Comparison of ENCODE assay signal across 25 mouse cellular contexts in the genomic region with DNA sequence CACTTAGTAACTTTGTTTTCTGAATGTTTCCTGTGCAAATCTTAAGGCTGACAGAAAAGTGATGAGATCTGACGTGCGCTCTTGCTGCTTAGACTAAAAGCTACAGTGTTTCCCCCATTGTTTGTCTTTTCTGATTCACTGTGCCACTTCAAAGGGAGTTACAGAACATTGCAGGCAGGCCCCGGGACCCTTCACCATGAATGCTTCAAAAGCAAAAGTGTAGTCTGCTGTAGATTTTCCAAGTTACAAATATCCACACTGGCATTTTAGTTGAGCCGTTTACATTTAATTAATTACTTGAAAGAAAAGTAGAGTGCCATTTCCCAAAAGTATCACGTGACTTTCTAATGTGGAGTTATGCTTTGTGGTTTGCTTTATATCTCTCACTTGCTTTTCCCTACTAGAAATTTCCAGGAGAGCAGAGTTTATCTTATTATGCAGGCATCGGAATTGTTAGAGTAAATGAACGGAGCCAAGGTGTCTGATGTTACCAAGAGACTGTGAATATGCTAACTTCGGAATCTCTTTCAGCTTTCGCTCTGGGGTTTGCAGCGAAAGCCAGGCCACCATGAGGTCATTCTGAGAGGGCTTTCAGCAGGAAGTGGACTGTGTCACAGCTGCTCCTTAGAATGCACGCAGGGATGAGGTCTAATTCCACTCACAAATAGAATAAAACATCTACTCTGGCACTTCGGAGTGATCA. TPM values are rescaled to one million over a fixed set of nuclear protein-coding genes. Genes with fewer than 3 reads are reported as not detected.
A peak's percentile ranks its signal among the peaks of the same experiment; 100 is the strongest.
DNase-seq lines count a peak whose midpoint lies in the region; ATAC-seq and TF ChIP-seq lines count a peak whose summit lies in the region.
"Had no signal": no experiment of that assay in that cellular context is flagged by ENCODE, and none has a peak within 500 bp of the region (broad histone marks: within the 10 kb centered on the region; RNA-seq: fewer than 3 reads in every experiment).

No protein-coding gene starts in this region.

- ATAC-seq in forebrain, embryonic 15.5 days (replicated peaks), result no peak
- ATAC-seq in forebrain, embryonic 11.5 days (replicated peaks; ENCODE audit: low FRiP score), result no peak
- no peak for ATAC-seq in lung, embryonic 14.5 days (ENCODE audit: insufficient read depth)
- ATAC-seq in midbrain, embryonic 15.5 days (replicated peaks), result no peak
- ATAC-seq: CD4-positive, CD25-positive, alpha-beta regulatory T cell, adult 4 months; hindbrain, embryonic 16.5 days; intestine, postnatal 0 days; liver, postnatal 0 days had no signal

- TF ChIP-seq CTCF in lung, embryonic 14.5 days (IDR thresholded peaks at IDR 0.05; ENCODE audit: low read depth), result no peak

- 0 out of 2 replicates have a peak overlapping the region, but pooled peaks have one; percentile 10 for H3K27ac ChIP-seq in forebrain, embryonic 15.5 days (replicated peaks)
- no peak overlapping the region; the same call in 1 of the 2 replicates for H3K27ac ChIP-seq in forebrain, embryonic 11.5 days (ENCODE audit: low read depth, low read length)
- no peak overlapping the region for H3K27ac ChIP-seq in lung, embryonic 14.5 days (ENCODE audit: low read depth)
- H3K27ac ChIP-seq in midbrain, embryonic 15.5 days, result 0 out of 2 replicates have a peak overlapping the region, but pooled peaks have one; percentile 7
- H3K27ac ChIP-seq: embryonic facial prominence, embryonic 13.5 days; limb, embryonic 10.5 days; stomach, postnatal 0 days had no signal

- H3K4me3 ChIP-seq in forebrain, embryonic 15.5 days, result no peak overlapping the region
- no peak overlapping the region for H3K4me3 ChIP-seq in forebrain, embryonic 11.5 days (ENCODE audit: low read depth, low read length)
- H3K4me3 ChIP-seq in lung, embryonic 14.5 days (ENCODE audit: low read depth, low read length), result no peak overlapping the region
- H3K4me3 ChIP-seq in midbrain, embryonic 15.5 days, result no peak overlapping the region
- H3K4me3 ChIP-seq: embryonic facial prominence, embryonic 13.5 days; heart, embryonic 12.5 days; limb, embryonic 10.5 days; megakaryocyte, embryonic 14.5 days; myocyte had no signal

- H3K4me1 ChIP-seq in forebrain, embryonic 15.5 days, result peaks cover 14% of the 10 kb centered on the region
- H3K4me1 ChIP-seq in forebrain, embryonic 11.5 days (replicated peaks; ENCODE audit: control insufficient read depth, insufficient read depth, low read length), result peaks cover 3% of the 10 kb centered on the region; the same call in 1 of the 2 replicates
- H3K4me1 ChIP-seq in lung, embryonic 14.5 days (ENCODE audit: insufficient read depth), result no peaks in the 10 kb centered on the region
- H3K4me1 ChIP-seq in midbrain, embryonic 15.5 days, result peaks cover 19% of the 10 kb centered on the region

- WGBS in forebrain, embryonic 15.5 days, result 15% methylated on average over 12 of the region's 12 CpGs
- 33% methylated on average over 12 of the region's 12 CpGs for WGBS in forebrain, embryonic 11.5 days
- WGBS in lung, embryonic 14.5 days, result 18% methylated on average over 12 of the region's 12 CpGs
- WGBS in midbrain, embryonic 15.5 days, result 14% methylated on average over 12 of the region's 12 CpGs

- no peak for DNase-seq in forebrain, embryonic 11.5 days (ENCODE audit: low spot score)
- peak; percentile 52 for DNase-seq in lung, embryonic 14.5 days
- DNase-seq in lung, postnatal 14 days, result no peak
- peak; percentile 39 for DNase-seq in embryo, embryonic 10.5 days (ENCODE audit: low spot score)
- no peak for DNase-seq in heart, postnatal 25 days (ENCODE audit: low spot score)
- DNase-seq in heart, adult 8-10 months (ENCODE audit: low spot score), result no peak
- DNase-seq: adrenal gland, postnatal 25 days; cerebellum, adult 18-20 months; cerebellum, postnatal 25 days; heart, postnatal 14 days; kidney, postnatal 10 days; liver, postnatal 0 days; right cerebral cortex, postnatal 4 days had no signal

- peaks cover 28% of the 10 kb centered on the region for H3K36me3 ChIP-seq in forebrain, embryonic 15.5 days
- H3K36me3 ChIP-seq in forebrain, embryonic 11.5 days (ENCODE audit: control insufficient read depth, insufficient read depth, low read length), result no peaks in the 10 kb centered on the region
- peaks cover 3% of the 10 kb centered on the region; the same call in 1 of the 2 replicates for H3K36me3 ChIP-seq in lung, embryonic 14.5 days (ENCODE audit: insufficient read depth)
- peaks cover 16% of the 10 kb centered on the region for H3K36me3 ChIP-seq in midbrain, embryonic 15.5 days (replicated peaks)
- H3K36me3 ChIP-seq: embryonic facial prominence, embryonic 13.5 days; G1E; heart, embryonic 12.5 days; limb, embryonic 10.5 days had no signal

- H3K4me2 ChIP-seq in forebrain, embryonic 15.5 days (replicated peaks), result no peak overlapping the region
- no peak overlapping the region for H3K4me2 ChIP-seq in forebrain, embryonic 11.5 days (ENCODE audit: low read depth, low read length, severe bottlenecking)
- no peak overlapping the region for H3K4me2 ChIP-seq in lung, embryonic 14.5 days
- no peak overlapping the region for H3K4me2 ChIP-seq in midbrain, embryonic 15.5 days
- H3K4me2 ChIP-seq: embryonic facial prominence, embryonic 13.5 days; heart, embryonic 12.5 days had no signal

- intact Hi-C loops in heart, postnatal 25 days (cut with DNase I), result no loop called here

- no peaks in the 10 kb centered on the region for H3K27me3 ChIP-seq in forebrain, embryonic 15.5 days
- no peaks in the 10 kb centered on the region for H3K27me3 ChIP-seq in forebrain, embryonic 11.5 days (ENCODE audit: control insufficient read depth, insufficient read depth, low read length)
- H3K27me3 ChIP-seq in lung, embryonic 14.5 days (ENCODE audit: insufficient read depth, low read length), result no peaks in the 10 kb centered on the region
- no peaks in the 10 kb centered on the region for H3K27me3 ChIP-seq in midbrain, embryonic 15.5 days (replicated peaks)
- H3K27me3 ChIP-seq: embryonic facial prominence, embryonic 13.5 days had no signal

- H3K9me3 ChIP-seq in forebrain, embryonic 15.5 days, result no peaks in the 10 kb centered on the region
- H3K9me3 ChIP-seq in forebrain, embryonic 11.5 days (ENCODE audit: control insufficient read depth, low read length), result no peaks in the 10 kb centered on the region
- no peaks in the 10 kb centered on the region for H3K9me3 ChIP-seq in lung, embryonic 14.5 days (ENCODE audit: low read depth, low read length)
- no peaks in the 10 kb centered on the region for H3K9me3 ChIP-seq in midbrain, embryonic 15.5 days
- H3K9me3 ChIP-seq: embryonic facial prominence, embryonic 13.5 days; heart, embryonic 12.5 days; limb, embryonic 10.5 days; megakaryocyte, embryonic 14.5 days had no signal

- H3K9ac ChIP-seq in forebrain, embryonic 15.5 days (replicated peaks), result no peak overlapping the region
- no peak overlapping the region for H3K9ac ChIP-seq in forebrain, embryonic 11.5 days (ENCODE audit: low read length)
- H3K9ac ChIP-seq in lung, embryonic 14.5 days, result no peak overlapping the region
- no peak overlapping the region for H3K9ac ChIP-seq in midbrain, embryonic 15.5 days
- H3K9ac ChIP-seq: embryonic facial prominence, embryonic 13.5 days; heart, embryonic 12.5 days; liver, postnatal 0 days had no signal

RNA-seq across cellular contexts. Expression of gene 1700010I14Rik, which starts 15.8 kb away (rescaled TPM):
- polyA plus RNA-seq in forebrain, embryonic 15.5 days (2015; fragmentation: Nextera tagmentation; extraction: Ambion mirVana), result 1.3 and 1.5 TPM in 2 replicates
- polyA plus RNA-seq in forebrain, embryonic 11.5 days (2014; fragmentation: Nextera tagmentation; extraction: Ambion mirVana), result 2.6 and 2.9 TPM in 2 replicates
- polyA plus RNA-seq in lung, embryonic 14.5 days (2014; fragmentation: Nextera tagmentation; extraction: Ambion mirVana), result 1.4 and 1.5 TPM in 2 replicates
- polyA plus RNA-seq in midbrain, embryonic 15.5 days (2015; fragmentation: Nextera tagmentation; extraction: Ambion mirVana), result 2.7 and 3.1 TPM in 2 replicates
- under 1 TPM; 0.42 TPM for total RNA-seq in heart, postnatal 25 days (2021)
- under 1 TPM in 2 of 4 experiments, not detected in 2; 0.16 to 0.40 TPM for total RNA-seq in heart, adult 8-10 months (2022)
- total RNA-seq: G1E had no signal
- polyA plus RNA-seq: G1E, myocyte had no signal

Comparison
In these comparisons a context has a peak if more than half of its experiments do, and no peak if none do; other contexts are left out.
1. H3K27ac ChIP-seq: peak in forebrain, embryonic 15.5 days (single experiment) and midbrain, embryonic 15.5 days (single experiment); none in forebrain, embryonic 11.5 days (single experiment) and lung, embryonic 14.5 days (single experiment).
2. DNase-seq: peak in lung, embryonic 14.5 days (single experiment) and embryo, embryonic 10.5 days (single experiment); none in forebrain, embryonic 11.5 days (single experiment), lung, postnatal 14 days (single experiment), heart, postnatal 25 days (single experiment) and heart, adult 8-10 months (single experiment).